Mouse (Mus musculus) hindbrain, embryonic 12.5 days (tissue): ENCODE measurements around the gene Vmn2r107. TPM values are rescaled to one million over a fixed set of nuclear protein-coding genes. Genes with fewer than 3 reads are reported as not detected.

Experiments used
- ATAC-seq: fragments of 200-750 bp; cut with Nextera tagmentation; 2 replicates; pipeline ENCODE4 v1.8.0; 2017; ENCODE audit warnings: moderate TSS enrichment; ENCODE audit not compliant: low FRiP score
- H3K27ac ChIP-seq: fragments of 300-500 bp; sonication (generic); 2 replicates; pipeline ENCODE4 v1.5.1; 2016; ENCODE audit warnings: mild to moderate bottlenecking
- H3K27me3 ChIP-seq: fragments of 300-500 bp; sonication (generic); 2 replicates; pipeline ENCODE4 v1.6.1; 2016; ENCODE audit warnings: mild to moderate bottlenecking
- H3K36me3 ChIP-seq: fragments of 300-500 bp; sonication (generic); 2 replicates; pipeline ENCODE4 v1.6.1; 2016; ENCODE audit warnings: mild to moderate bottlenecking
- H3K4me1 ChIP-seq: fragments of 300-500 bp; sonication (generic); 2 replicates; pipeline ENCODE4 v1.6.1; 2016
- H3K4me2 ChIP-seq: fragments of 300-500 bp; sonication (generic); replicated peaks from 2 replicates; pipeline ENCODE4 v1.6.1; 2016; ENCODE audit warnings: mild to moderate bottlenecking
- H3K4me3 ChIP-seq: fragments of 300-500 bp; sonication (generic); 2 replicates; pipeline ENCODE4 v1.5.1; 2016; ENCODE audit warnings: mild to moderate bottlenecking
- H3K9ac ChIP-seq: fragments of 300-500 bp; sonication (generic); 2 replicates; pipeline ENCODE4 v1.6.1; 2016; ENCODE audit warnings: mild to moderate bottlenecking, moderate library complexity
- H3K9me3 ChIP-seq: fragments of 300-500 bp; sonication (generic); replicated peaks from 2 replicates; pipeline ENCODE4 v1.6.1; 2016; ENCODE audit warnings: mild to moderate bottlenecking
- WGBS: fragments of 180-500 bp; shearing (Covaris S2); methylation state at CpG from one replicate; pipeline ENCODE4 v1.1.7; 2016; 5-methylcytosine and 5-hydroxymethylcytosine counted together
- polyA plus RNA-seq: library from polyadenylated mRNA; unstranded; fragments of >200 nt; fragmentation: Nextera tagmentation; extraction: Ambion mirVana; gene quantifications from 2 replicates; pipeline ENCODE4 v1.2.1, GENCODE M21; 2016

Gene Vmn2r107
- not detected in 2 replicates for polyA plus RNA-seq

GRCm38 (mm10) chr17:20344942-20345341 is at the start of gene Vmn2r107:
Vmn2r107 (plus strand) TSS chr17:20345242.
- Histone ChIP-seq H3K4me3 (no peak within 1 kb of the TSS), H3K4me2 (no peak within 1 kb of the TSS), H3K4me1 (no peaks in the 10 kb centered on the region), H3K27ac (no peak within 1 kb of the TSS), H3K36me3 (no peaks in the 10 kb centered on the region), H3K27me3 (no peaks in the 10 kb centered on the region), H3K9me3 (peaks cover 13% of the 10 kb centered on the region), H3K9ac (no peak within 1 kb of the TSS)
- 53% methylated on average over 2 of the region's 2 CpGs for WGBS
- no peak for ATAC-seq

DNA sequence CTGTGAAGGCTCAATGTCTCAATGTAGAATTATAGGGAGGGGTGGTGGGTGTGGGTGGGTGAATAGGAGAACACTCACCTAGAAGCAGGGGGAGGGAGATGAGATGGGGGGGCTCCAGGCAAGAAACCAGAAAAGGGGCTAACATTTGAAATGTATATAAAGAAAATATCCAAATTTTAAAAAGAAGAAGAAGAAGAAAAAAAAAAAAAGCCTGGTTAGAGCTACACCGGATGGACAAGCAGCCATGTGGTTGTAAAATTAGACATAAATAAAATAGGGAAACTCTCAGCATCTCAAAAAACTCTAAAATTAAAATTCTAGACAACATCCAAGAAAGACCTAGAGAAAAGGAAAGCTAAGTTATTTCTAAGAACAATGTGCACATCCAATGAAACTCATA is 39.3 kb upstream of the Vmn2r107 start:
- Histone ChIP-seq H3K9ac (no peak overlapping the region), H3K4me3 (no peak overlapping the region), H3K4me1 (no peaks in the 10 kb centered on the region), H3K9me3 (peaks cover 12% of the 10 kb centered on the region; the same call in 1 of the 2 replicates), H3K36me3 (no peaks in the 10 kb centered on the region), H3K4me2 (no peak overlapping the region), H3K27ac (no peak overlapping the region), H3K27me3 (no peaks in the 10 kb centered on the region)
- ATAC-seq: no peak
- 87% methylated on average over 1 of the region's 1 CpGs for WGBS

DNA sequence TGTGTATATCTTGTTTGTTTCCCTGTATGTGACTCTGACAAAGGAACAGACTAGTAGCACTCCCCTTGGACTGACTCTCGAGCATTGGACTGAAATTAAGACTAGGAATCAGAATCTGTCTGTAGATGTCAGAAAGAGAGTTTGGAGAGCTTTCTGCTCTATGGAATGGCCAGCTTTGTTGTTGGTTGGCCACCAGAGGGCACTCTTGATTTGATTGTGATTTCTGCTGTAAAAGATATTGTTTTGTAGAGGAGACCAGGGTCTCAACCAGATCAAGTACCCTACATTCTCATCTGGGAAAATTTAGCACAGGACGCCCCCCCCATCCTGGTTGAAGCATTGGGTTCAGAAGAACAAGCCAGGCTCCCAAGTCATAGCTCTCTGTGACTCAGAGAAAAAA is 54.1 kb downstream of the Vmn2r107 start:
- 46% methylated on average over 2 of the region's 2 CpGs for WGBS
- H3K4me3 ChIP-seq: no peak overlapping the region
- H3K36me3 ChIP-seq: no peaks in the 10 kb centered on the region
- ATAC-seq: no peak
- H3K4me2 ChIP-seq: no peak overlapping the region
- H3K27ac ChIP-seq: no peak overlapping the region
- no peaks in the 10 kb centered on the region for H3K4me1 ChIP-seq
- no peak overlapping the region for H3K9ac ChIP-seq
- H3K9me3 ChIP-seq: peaks cover 36% of the 10 kb centered on the region
- H3K27me3 ChIP-seq: no peaks in the 10 kb centered on the region

DNA sequence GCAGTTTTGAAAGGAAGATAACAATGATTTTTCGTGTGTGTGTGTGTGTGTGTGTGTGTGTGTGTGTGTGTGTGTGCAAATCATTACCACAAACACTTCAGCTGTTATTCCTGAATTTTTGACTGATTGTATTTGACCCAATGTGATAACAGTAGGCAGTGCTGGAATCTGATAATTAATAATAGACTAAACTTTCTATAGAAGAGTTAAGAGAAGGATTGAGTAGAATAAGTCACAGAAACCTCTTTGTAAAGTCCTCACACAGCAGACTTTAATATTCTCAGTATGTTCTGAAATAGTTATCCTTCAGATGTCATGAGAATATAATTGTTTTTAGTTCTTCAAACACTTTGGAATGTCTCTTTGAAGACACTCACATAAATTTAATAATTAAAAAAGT is 68.8 kb downstream of the Vmn2r107 start, which contains the start of gene Vmn1r224:
Gene Vmn1r224, plus strand, starts transcription at position 301 of the 400 bp plus-strand sequence.
- H3K9ac ChIP-seq: no peak within 1 kb of the TSS
- no peak within 1 kb of the TSS for H3K27ac ChIP-seq
- 0 out of 2 replicates have a peak, but pooled peaks cover 16% of the 10 kb centered on the region for H3K9me3 ChIP-seq
- H3K36me3 ChIP-seq: no peaks in the 10 kb centered on the region
- no peak within 1 kb of the TSS for H3K4me2 ChIP-seq
- no peaks in the 10 kb centered on the region for H3K4me1 ChIP-seq
- H3K4me3 ChIP-seq: no peak within 1 kb of the TSS
- no peak for ATAC-seq
- 40% methylated on average over 1 of the region's 1 CpGs for WGBS
- H3K27me3 ChIP-seq: no peaks in the 10 kb centered on the region

Other genes starting within 250 kb of the Vmn2r107 start
- not detected in 2 replicates for gene Fpr-rs7, start 231.0 kb upstream of the Vmn2r107 start, polyA plus RNA-seq
- not detected in 2 replicates for gene Fpr-rs6, start 162.1 kb upstream of the Vmn2r107 start, polyA plus RNA-seq
- not detected in 2 replicates for gene Vmn2r105, start 110.2 kb upstream of the Vmn2r107 start, polyA plus RNA-seq
- not detected in 2 replicates for gene Vmn2r106, start 59.7 kb upstream of the Vmn2r107 start, polyA plus RNA-seq
- not detected in 2 replicates for gene Vmn1r224, start 68.9 kb downstream of the Vmn2r107 start, polyA plus RNA-seq
- not detected in 2 replicates for gene Vmn2r108, start 136.1 kb downstream of the Vmn2r107 start, polyA plus RNA-seq
- gene Vmn1r225, start 152.9 kb downstream of the Vmn2r107 start, polyA plus RNA-seq: not detected in 2 replicates
- not detected in 2 replicates for gene Vmn2r109, start 219.5 kb downstream of the Vmn2r107 start, polyA plus RNA-seq